Mouse (Mus musculus) large intestine, adult 2 months (tissue): ENCODE results near the gene Sh3gl2. TPM values are rescaled to one million over a fixed set of nuclear protein-coding genes. Genes with fewer than 3 reads are reported as not detected.

Source experiments
- DNase-seq: peaks from one replicate; pipeline ENCODE4 v3.0.0-alpha.2; 2012; ENCODE audit warnings: low read depth, low spot score
- WGBS: fragments of 180-500 bp; shearing (Covaris S2); methylation state at CpG from one replicate; pipeline ENCODE4 v1.1.7; 2018; 5-methylcytosine and 5-hydroxymethylcytosine counted together
- polyA plus RNA-seq: library from polyadenylated mRNA; depleted of rRNA; stranded (reverse); fragments of >200 nt; gene quantifications from 2 replicates; pipeline ENCODE4 v1.2.3, GENCODE M21; 2012

Sh3gl2 gene
- polyA plus RNA-seq, 1 experiment = 9.6 TPM

DNA sequence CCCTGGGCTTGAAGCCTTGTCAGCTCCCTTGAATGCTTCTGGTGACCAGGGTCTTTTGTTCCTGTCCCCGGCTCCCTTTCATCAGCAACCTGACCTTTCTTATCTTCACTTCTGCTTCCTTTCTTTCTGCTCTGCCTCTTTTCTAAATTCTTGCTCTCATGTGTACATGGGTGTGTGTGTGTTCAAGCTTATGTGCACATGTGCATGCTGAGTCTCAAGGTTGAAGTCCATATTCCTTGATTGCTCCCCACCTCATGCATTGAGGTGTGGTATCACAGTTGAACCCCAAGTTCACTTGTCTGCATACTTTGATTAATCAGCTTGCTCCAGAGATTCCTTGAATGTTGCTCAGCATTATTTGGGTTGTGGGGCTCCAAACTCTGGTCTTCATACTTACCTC lies 85.1 kb downstream of the Sh3gl2 start:
- WGBS = 56% methylated on average over 1 of the region's 1 CpGs
- no peak for DNase-seq

DNA sequence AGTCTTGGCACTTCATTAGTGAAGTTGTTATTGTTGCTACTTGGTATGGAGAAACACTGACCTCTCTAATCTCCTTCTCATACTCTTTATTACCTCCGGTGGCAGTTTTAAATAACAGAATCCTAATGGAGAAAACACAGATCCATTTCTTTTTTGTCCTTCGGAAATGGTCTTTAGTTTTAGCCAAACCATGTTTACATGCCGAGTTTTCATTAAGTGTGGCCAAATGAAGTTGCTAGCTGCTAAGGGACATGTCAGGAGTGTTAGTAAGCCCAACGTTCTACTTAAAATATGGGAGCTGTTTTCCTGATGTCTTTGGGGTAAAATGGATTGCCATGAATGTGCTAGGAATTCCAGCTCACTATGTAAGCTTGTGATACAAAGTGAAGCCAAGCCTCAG lies 86.4 kb downstream of the Sh3gl2 start:
- 68% methylated on average over 4 of the region's 4 CpGs for WGBS
- DNase-seq = no peak

DNA sequence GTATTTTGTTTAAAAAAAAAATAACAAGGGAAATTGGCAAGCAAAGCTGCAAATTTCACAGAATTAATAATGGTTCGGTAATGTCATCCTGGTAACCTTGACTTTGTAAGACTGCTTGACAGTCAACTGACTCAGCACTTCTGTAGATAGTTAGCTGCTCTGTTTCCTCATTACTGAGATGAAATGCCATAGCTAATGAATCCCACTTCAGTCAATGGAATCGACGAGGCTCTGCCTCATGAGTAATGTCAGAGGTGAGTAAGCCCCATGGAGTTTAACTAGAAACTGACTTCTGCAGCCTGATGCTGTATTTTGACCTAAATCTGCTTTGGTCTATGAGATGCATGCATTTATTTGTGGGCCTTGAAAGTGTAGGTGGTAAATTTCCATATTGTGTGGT lies 88.4 kb downstream of the Sh3gl2 start:
- no peak for DNase-seq
- WGBS = 86% methylated on average over 3 of the region's 3 CpGs

DNA sequence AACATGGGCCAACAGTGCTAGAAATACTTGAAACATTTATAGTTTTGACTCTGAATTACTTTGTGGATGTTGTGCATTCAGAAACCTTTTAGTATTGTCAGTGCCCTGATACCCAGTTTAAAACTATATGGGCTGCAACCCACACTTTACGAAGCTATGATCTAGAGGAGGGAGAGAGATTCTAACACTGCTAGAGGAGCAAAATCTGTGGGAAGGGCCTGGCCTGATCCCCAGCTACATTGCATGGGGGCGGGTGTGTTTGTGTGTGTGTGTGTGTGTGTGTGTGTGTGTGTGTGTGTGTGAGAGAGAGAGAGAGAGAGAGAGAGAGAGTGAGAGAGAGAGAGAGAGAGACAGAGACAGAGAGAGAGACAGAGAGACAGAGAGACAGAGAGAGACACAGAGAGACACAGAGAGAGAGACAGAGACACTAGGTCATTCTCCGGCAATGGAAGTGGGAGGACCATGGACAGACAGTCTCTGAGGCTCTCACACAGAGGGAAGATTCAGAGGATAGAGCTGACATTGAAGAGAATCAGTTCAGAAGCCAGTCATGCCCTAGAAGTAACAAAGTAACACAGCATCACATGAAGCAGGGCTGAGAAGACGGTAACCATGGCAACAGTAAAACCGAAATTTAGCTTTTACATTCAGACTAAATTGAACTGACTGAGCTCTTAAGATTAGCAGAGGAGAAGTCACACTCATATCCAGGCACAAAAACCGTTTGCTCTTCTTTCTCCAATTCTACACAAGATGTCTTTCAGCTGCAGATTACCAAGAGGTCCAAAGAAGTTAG lies 95.9 kb downstream of the Sh3gl2 start:
- no peak for DNase-seq
- WGBS = 87% methylated on average over 6 of the region's 6 CpGs

DNA sequence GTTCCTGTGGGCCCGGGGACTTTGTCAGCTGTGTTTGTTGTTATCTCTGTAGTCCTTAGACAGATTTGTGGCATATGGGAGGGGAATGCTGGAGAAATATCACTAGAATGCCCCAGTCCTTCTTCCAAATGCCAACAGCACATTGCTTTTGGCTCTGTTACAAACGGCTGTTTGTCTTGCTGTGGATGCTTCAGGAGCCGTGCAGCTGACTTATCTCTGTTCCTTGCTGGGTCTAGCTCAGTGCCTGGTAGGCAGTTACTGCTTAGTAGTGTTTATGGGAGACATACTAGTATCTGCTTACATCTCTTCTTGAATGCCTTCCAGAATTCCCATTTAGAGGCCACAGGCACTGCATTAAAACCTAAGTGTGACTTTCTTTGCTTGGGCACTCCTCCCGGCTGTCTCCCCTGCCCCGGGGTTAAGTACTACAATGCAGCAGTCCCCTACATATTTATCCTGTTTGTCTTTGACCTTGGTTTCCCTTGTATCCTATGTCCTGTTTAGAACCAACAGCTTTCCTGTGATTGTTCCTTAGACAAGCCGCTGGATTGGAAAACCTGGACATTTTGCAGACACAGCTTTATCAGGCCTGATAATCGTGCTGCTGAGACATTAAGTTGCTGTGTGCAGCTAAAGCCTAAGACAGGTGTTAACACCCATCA lies 101.1 kb downstream of the Sh3gl2 start:
- 49% methylated on average over 7 of the region's 7 CpGs for WGBS
- DNase-seq = no peak

DNA sequence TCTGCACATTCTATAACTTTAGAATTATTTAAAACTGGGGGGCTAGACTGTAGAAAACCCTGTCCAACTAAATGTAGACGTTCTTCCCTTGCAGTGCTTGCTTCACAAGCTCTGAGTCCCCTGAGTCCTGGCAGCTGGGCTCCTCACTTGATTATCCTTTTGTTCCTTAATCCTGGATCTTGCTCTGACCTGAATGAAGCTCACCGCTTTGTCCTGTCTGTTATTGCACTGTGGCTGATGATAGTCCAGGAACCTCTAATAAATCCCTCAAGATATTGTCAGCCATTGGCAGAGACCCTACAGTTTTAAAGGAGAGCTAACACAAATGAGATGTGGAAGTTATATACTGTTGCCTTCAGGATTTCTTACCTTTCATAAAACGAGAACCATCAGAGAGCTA lies 114.2 kb downstream of the Sh3gl2 start:
- no peak for DNase-seq
- WGBS = 78% methylated on average over 3 of the region's 3 CpGs

DNA sequence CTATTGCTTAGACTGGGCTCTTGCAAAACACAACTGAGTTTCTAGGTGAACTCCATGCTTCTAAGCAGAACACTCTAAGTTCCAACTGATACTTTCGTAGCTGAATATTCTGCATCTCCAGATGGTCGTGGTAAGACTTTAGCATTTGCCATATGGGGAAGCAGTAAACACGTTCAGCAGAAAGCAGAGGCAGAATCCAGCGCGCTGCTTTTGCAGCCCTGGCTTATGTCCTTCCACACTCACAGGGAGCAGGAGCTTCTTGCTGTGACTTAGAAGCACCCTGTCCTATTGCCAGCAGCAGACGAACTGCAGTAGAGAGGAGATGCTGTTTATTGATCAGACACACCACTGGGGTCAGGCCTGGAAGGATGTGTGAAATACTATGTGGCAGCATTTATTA lies 120.5 kb downstream of the Sh3gl2 start:
- DNase-seq = no peak
- 66% methylated on average over 6 of the region's 6 CpGs for WGBS

DNA sequence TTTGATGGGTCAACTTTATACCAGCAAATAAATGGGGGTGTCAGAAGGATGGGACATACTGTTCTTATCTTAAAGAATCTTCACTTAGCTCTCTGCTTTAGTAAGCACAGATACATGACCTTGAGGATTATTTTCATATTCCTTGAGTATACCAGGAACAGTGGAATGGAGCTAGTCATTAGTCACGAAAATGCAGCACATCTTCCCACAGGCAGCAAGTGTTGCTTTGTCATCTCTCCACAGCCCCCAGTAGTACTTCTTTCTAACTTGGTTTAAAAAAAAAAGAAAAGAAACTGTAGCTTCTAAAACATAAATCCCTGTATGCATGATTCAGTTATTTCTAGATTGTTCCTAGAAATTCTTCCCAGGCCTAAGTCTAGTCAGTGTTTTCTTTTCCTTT lies 121.1 kb downstream of the Sh3gl2 start:
- 90% methylated on average over 1 of the region's 1 CpGs for WGBS
- DNase-seq = no peak

DNA sequence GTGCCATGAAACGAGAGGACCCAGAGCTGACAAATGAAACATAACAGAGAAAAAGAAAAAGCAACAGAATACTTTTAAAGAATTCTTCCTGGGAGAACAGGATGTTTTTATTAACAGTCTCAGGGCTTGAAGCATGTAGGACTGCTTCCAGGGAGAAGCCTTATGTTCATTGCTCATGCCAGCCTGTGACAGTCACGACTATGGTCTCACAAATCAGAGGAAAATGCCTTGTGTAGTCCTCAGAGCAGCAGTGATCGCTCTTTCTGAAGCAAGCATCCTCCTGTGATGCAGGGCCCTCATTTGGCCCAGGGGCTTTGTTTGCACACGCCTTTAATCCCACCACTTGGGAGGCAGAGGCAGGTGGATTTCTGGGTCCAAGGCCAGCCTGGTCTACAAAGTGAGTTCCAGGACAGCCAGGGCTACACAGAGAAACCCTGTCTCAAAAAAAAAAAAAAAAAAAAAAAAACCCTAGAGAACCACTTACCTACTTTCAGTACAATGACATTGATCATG lies 129.8 kb downstream of the Sh3gl2 start:
- DNase-seq = no peak
- 77% methylated on average over 4 of the region's 4 CpGs for WGBS

DNA sequence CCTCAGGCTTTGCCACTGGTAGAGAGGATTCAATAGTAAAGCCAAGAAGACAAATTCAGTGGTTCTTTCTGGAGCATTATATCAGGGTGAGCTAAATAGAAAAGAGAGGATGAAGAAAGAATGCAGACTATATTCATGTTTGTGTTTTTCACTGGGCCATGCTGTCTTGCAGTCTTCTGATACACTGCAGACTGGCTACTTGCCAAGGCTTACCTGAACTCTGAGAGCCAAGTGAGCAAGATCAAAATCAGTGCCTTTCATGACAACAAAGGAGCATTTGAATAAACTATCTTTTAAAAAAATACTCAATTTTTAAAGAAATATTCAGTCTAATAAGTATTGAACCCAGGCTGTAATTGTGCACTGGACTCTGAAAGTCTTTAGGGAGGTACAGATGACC lies 131.4 kb downstream of the Sh3gl2 start:
- DNase-seq = no peak

DNA sequence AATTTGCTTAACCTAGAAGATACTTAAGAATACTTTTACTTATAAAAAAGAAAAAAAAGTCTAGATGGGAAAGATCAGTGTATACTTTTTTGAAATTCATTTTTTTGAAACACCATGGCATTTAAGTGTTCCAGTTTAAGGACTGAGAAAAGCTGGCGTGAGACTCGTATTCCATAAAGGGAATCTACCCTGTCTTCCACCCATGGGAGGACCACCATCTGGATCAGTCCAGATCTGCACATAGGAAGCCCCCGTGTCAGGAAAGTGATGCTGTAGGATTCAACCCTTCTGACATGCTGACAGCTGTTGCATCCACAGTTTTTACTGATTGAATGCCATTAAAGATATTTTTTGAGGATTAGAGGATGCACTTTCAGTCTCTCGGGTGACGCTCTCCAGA lies 134.2 kb downstream of the Sh3gl2 start:
- WGBS = 87% methylated on average over 5 of the region's 5 CpGs
- DNase-seq = no peak

DNA sequence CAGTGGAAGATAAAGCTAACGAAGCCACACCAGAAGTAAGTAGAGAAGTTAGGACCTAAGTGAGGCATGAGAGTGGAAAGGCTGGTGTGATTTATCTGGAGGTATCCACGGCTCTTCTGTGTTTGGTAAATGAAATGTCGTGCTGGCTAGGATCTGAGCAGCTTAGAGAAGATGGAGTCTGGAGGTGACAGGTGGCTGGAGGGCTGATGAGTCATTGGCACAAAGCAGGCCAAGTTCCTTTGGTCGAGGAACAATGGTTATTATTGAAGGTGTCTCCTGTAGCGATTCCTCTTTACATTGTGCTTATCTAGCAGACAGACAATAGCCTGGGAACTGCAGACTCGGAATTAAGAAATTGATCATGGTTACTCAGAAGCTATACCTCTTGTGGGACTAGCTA lies 135.8 kb downstream of the Sh3gl2 start:
- 67% methylated on average over 6 of the region's 6 CpGs for WGBS
- DNase-seq = no peak

DNA sequence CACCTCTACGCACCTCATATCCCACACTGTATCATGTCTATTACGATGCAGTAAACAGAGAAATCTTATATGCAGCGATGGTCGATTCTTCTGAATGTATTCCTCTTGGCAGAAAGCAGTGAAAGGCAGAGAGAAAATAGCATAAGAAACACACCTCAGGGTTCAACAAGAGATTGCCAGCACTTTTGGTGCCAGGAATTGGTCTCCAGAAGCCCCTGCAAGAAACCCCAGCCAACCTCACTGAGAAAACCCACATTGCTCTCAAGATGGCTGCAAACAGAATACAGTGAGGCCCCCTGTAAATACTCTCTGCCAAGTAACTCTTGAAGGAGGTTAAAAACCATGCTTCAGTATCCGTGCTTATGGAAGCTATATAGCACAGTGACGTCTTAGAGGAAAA lies 141.0 kb downstream of the Sh3gl2 start:
- no peak for DNase-seq
- WGBS = 86% methylated on average over 6 of the region's 6 CpGs

DNA sequence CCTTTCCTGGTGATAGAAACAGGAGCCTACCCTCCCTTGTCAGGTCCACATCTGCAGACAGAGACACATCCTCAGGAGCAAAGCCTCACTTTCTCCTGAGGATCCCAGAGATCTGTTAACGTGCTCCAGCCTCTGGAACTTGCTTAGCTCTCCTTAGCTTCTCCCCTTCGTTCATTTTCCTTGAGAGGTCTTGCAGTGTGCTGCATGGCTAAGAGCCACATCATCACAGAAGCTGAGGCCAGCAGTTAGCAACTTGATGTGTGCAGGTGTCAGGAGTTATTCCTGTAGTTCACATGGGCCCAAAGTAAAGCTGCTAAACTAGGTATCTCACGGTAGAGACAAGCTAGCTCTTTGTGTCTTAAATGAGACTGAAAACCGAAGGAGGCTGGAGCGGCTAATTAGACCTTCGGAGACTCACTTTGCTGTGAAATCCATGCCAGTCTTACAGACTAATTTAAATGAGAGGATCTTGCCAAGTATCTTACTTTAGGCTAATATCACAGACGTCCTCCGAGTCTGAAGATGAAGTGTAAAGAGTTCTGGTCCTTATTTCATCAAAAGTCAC lies 143.2 kb downstream of the Sh3gl2 start:
- 85% methylated on average over 8 of the region's 8 CpGs for WGBS

DNA sequence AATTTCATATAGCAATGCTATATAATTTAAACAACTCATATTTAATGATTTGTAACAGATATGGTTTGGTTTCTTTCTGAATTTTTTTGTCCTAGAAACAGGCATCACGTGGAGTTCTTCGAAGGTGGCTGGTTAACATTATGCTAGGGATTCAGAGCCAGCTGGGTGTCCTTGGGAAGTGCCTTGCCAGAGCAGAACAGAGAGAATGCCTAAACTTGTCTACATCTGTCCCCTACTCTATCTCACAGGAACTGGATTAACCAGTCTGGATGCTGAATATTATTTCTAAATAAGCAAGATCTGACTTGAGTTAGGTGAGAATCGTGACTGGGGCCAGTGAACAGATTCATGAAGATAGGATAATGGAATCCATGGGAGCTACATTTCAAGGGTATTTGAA lies 157.7 kb downstream of the Sh3gl2 start:
- DNase-seq = no peak

More for the DNA sequence above, 143.2 kb downstream of the Sh3gl2 start:
- DNase-seq = no peak

DNA sequence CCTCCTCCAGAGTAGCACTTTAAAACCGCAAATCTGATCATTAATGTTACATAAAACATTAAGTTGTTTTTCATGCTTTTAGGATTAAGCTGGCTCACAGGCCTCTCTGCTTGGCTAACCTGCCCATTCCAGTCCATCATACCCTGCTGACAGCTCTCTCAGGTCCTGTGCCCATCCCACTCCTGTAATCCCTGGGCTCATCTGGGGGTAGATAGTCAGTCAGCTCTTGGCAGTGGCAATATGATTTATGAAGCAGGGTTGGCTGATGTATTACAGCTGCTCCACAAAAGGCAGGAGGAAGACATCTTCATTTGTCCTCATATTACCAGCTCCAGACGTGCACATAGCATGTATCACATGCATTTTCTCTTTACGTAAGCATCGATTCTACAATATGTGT lies 158.3 kb downstream of the Sh3gl2 start:
- WGBS = 91% methylated on average over 4 of the region's 4 CpGs
- no peak for DNase-seq

More for the DNA sequence above, 157.7 kb downstream of the Sh3gl2 start:
- 90% methylated on average over 3 of the region's 3 CpGs for WGBS

DNA sequence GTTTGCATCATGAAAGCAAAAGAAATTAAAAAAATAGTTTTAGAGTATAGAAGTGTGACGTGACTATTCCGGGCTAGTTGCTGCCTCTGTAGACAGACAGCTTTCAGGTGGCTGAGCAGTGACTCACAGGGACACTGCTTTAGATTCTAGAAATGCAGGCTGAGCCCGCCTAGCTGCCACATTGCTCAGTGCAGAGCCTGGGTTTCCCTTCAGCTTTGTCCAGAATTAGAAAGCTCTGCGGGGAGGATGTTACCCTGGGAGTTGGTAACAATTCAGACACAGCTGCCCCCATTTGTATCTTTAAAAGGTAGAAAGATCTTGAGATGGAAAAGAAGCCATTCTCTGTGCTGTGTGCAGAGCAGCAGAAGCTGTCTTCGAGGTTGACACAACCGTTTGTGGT lies 166.1 kb downstream of the Sh3gl2 start:
- WGBS = 70% methylated on average over 6 of the region's 6 CpGs
- no peak for DNase-seq

DNA sequence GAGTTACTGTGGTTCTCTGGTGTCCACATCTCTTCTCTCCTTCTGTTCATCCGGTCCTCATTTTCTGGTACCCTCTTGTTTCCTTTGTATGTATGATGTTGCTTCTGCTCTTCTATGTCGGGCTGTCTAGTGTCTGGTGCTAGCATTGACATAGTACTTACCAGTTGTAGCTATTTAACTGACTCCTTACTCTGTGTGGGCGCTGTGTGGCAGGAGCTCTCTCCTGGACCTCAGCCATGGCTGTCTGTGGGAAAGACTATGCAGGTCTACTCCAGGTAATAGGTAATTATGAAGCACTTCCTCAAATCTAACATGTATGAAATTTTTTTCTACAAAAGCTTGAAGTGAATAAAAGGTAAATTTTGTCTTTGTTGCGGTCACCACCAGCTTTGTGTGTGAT lies 169.9 kb downstream of the Sh3gl2 start:
- 76% methylated on average over 4 of the region's 4 CpGs for WGBS
- no peak for DNase-seq

DNA sequence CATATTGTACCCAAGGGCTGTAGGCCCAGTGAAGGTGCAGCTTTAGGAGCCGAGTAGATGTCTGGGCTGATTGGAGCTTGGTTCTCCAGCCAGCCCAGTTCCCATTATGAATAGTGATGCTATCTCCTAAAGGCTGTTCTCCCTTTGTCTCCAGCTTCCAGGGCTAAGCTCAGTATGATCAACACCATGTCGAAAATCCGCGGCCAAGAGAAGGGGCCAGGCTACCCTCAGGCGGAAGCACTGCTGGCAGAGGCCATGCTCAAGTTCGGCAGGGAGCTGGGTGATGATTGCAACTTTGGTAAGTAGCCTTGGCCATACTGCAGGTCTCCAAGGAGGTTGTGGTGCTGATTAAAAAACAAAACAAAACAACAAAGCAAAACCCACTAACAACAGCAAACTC lies 171.3 kb downstream of the Sh3gl2 start:
- 92% methylated on average over 6 of the region's 6 CpGs for WGBS
- no peak for DNase-seq

DNA sequence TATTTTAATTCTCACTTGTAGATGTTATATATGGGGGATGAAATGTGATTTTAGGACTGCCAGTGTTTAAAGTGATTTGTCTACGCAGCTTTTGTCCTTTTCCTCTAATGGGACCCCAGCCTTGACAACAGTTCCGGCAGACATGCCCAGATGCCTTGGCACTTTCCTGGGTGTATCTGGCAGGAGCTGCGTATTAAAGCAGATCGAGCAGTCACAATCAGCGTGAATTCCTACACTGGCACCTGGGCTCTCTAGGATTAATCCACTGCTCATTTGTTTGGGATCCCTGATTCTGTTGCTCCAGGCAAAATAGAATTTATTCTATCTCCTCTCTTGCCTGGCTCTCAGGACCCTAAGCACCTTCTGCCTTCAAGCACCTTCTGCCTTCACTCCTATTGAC lies 171.7 kb downstream of the Sh3gl2 start:
- 91% methylated on average over 5 of the region's 5 CpGs for WGBS
- no peak for DNase-seq

DNA sequence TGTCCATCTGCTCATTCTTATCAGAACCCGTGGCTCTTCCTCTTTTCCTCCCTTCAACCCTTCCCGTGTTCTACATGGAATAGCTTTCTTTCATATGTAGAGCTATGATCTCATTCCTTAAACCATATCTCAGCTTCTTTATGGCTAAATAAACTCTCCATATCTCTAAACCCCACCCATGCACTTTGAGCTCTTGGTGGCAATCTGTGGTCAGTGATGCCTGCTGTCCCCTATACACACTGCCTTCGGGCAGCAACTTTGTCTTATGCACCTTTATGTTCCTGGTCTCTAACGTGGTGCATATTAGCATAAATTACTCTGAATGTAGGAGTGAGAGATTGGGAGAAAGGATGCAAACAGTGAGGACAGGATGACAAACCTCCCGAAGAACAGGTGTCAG lies 180.3 kb downstream of the Sh3gl2 start:
- WGBS = 33% methylated on average over 5 of the region's 5 CpGs

More for the DNA sequence above, 180.3 kb downstream of the Sh3gl2 start:
- DNase-seq = peak; percentile 63
